Mouse (Mus musculus) E14TG2a.4 (cell line): ENCODE data around the gene Cdcp1.

Source experiments
- CTCF ChIP-seq: conservative IDR thresholded peaks from 2 replicates; pipeline ENCODE4 v1.5.1; 2014; ENCODE audit warnings: low read length
- NANOG ChIP-seq: IDR thresholded peaks from 2 replicates; pipeline ENCODE4 v1.6.1; 2014; ENCODE audit warnings: borderline replicate concordance, low read length, mixed read lengths

GRCm38 (mm10) chr9:123245146-123245545 is 29.3 kb upstream of the Cdcp1 start:
- TF ChIP-seq NANOG (no peak), CTCF (no peak)
